In genomic region chr19:3767781-3768696, GRCm38 (mm10) we compare ENCODE assay signal across 8 mouse cellular contexts. TPM values are rescaled to one million over a fixed set of nuclear protein-coding genes. Genes with fewer than 3 reads are reported as not detected.
DNase-seq lines count a peak whose midpoint lies in the region; ATAC-seq lines count a peak whose summit lies in the region.

No protein-coding gene starts in this region.

- WGBS in hindbrain, embryonic 12.5 days = under 1% methylated on average over 111 of the region's 111 CpGs

- no peaks in the 10 kb centered on the region for H3K27me3 ChIP-seq in hindbrain, embryonic 12.5 days

- peak; percentile 93 for DNase-seq in Muller cell, postnatal 12 days (ENCODE audit: inconsistent ontology term)
- peak; percentile 87 for DNase-seq in cerebellum, adult 9-11 months
- peak; percentile 80 to 86 for DNase-seq in frontal cortex, postnatal 10 days (ENCODE audit: low spot score in 2 of 2)
- DNase-seq in layer of hippocampus, postnatal 14 days (ENCODE audit: low spot score in 2 of 2) = peak; percentile 88 to 95
- peak; percentile 92 for DNase-seq in lung, postnatal 10 days
- peak; percentile 91 for DNase-seq in ovary, postnatal 14 days (ENCODE audit: low spot score)
- DNase-seq in thymus, postnatal 10 days (ENCODE audit: low spot score in 2 of 2) = peak; percentile 83 to 89

- H3K9ac ChIP-seq in hindbrain, embryonic 12.5 days = peak overlapping the region; percentile 100

- H3K4me2 ChIP-seq in hindbrain, embryonic 12.5 days (replicated peaks) = peak overlapping the region; percentile 71

- H3K27ac ChIP-seq in hindbrain, embryonic 12.5 days = peak overlapping the region; percentile 100

- H3K9me3 ChIP-seq in hindbrain, embryonic 12.5 days (replicated peaks) = no peaks in the 10 kb centered on the region

- peak; percentile 68 for ATAC-seq in hindbrain, embryonic 12.5 days (ENCODE audit: low FRiP score)

- H3K4me3 ChIP-seq in hindbrain, embryonic 12.5 days = peak overlapping the region; percentile 83

- peaks cover 25% of the 10 kb centered on the region for H3K4me1 ChIP-seq in hindbrain, embryonic 12.5 days

- no peaks in the 10 kb centered on the region for H3K36me3 ChIP-seq in hindbrain, embryonic 12.5 days

RNA-seq across cellular contexts. Expression of gene Kmt5b, which starts 0.8 kb away (rescaled TPM):
- 59.3 and 70.8 TPM in 2 replicates for polyA plus RNA-seq in hindbrain, embryonic 12.5 days (2016; fragmentation: Nextera tagmentation; extraction: Ambion mirVana)
- total RNA-seq in layer of hippocampus, postnatal 14 days (2021) = 10 to 100 TPM; 59.0 to 61.5 TPM

RNA-seq across cellular contexts. Expression of gene 1810055G02Rik, which starts 59.9 kb away (rescaled TPM):
- polyA plus RNA-seq in hindbrain, embryonic 12.5 days (2016; fragmentation: Nextera tagmentation; extraction: Ambion mirVana) = 37.3 and 37.5 TPM in 2 replicates
- 10 to 100 TPM; 35.5 to 40.3 TPM for total RNA-seq in layer of hippocampus, postnatal 14 days (2021)

Comparison
In these comparisons a context has a peak if more than half of its experiments do, and no peak if none do; other contexts are left out.
1. Peak in every context shown above with its lines: DNase-seq, ATAC-seq, H3K4me3 ChIP-seq and H3K27ac ChIP-seq.